12 mouse cellular contexts compared by ENCODE assay signal in the genomic region with DNA sequence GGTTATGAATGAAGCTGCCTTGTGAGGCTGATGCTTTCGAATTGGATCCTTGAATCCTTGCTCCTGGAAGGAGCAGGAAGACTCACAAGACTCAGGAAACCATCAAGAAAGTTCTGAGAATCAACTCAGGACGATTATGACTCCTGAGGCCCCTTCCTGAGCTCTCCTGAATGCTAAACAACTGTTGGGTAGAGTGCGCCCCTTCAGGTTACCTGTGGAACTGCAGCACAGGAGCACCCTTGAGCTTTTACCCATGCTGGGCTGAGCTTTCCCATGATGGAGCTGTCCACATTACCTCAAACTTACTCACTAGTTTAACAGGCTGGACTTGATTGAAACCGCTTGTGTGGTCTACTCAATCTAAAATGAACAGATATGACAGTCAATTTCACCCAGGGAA.
DNase-seq lines count a peak whose midpoint lies in the region; ATAC-seq and TF ChIP-seq lines count a peak whose summit lies in the region.
"Had no signal": no experiment of that assay in that cellular context is flagged by ENCODE, and none has a peak within 500 bp of the region (broad histone marks: within the 10 kb centered on the region; RNA-seq: fewer than 3 reads in every experiment).

No protein-coding gene starts in this region.

- H3K4me3 ChIP-seq in layer of hippocampus, adult 2 months = no peak overlapping the region
- no peak overlapping the region for H3K4me3 ChIP-seq in limb, embryonic 11.5 days (ENCODE audit: low read depth, low read length)
- H3K4me3 ChIP-seq in intestine, embryonic 15.5 days (replicated peaks) = no peak overlapping the region
- H3K4me3 ChIP-seq: embryonic facial prominence, embryonic 13.5 days; limb, embryonic 15.5 days had no signal

- no peaks in the 10 kb centered on the region for H3K9me3 ChIP-seq in limb, embryonic 11.5 days (ENCODE audit: control insufficient read depth, low read length)
- no peaks in the 10 kb centered on the region for H3K9me3 ChIP-seq in intestine, embryonic 15.5 days
- H3K9me3 ChIP-seq: embryonic facial prominence, embryonic 13.5 days; limb, embryonic 15.5 days had no signal

- no peaks in the 10 kb centered on the region for H3K27me3 ChIP-seq in limb, embryonic 11.5 days (ENCODE audit: control insufficient read depth, insufficient read depth, low read length)
- no peaks in the 10 kb centered on the region for H3K27me3 ChIP-seq in intestine, embryonic 15.5 days (replicated peaks)
- H3K27me3 ChIP-seq: embryonic facial prominence, embryonic 13.5 days; limb, embryonic 15.5 days had no signal

- H3K36me3 ChIP-seq in limb, embryonic 11.5 days (ENCODE audit: control insufficient read depth, insufficient read depth, low read length) = no peaks in the 10 kb centered on the region
- no peaks in the 10 kb centered on the region for H3K36me3 ChIP-seq in intestine, embryonic 15.5 days
- H3K36me3 ChIP-seq: embryonic facial prominence, embryonic 13.5 days; limb, embryonic 15.5 days had no signal

- no peak for DNase-seq in layer of hippocampus, adult 2 months (ENCODE audit: low spot score in 2 of 2)
- no peak for DNase-seq in layer of hippocampus, postnatal 10 days (ENCODE audit: low spot score in 2 of 2)
- DNase-seq in ES-CJ7 (ENCODE audit: low read depth, low spot score) (peak; percentile 66), WW6 (ENCODE audit: low read depth, low spot score) (peak; percentile 31)
- DNase-seq in limb, embryonic 11.5 days (ENCODE audit: low spot score) = peak; percentile 40
- DNase-seq in layer of hippocampus, adult 11-12 months (ENCODE audit: low spot score) = no peak
- DNase-seq: adrenal gland, adult 8-10 months; gastrocnemius, postnatal 14 days had no signal

- TF ChIP-seq CTCF in layer of hippocampus, adult 2 months (conservative IDR thresholded peaks at IDR 0.05) = peak; percentile 64

- H3K4me2 ChIP-seq in limb, embryonic 11.5 days (ENCODE audit: low read depth, severe bottlenecking) = no peak overlapping the region
- H3K4me2 ChIP-seq in intestine, embryonic 15.5 days (replicated peaks) = no peak overlapping the region
- H3K4me2 ChIP-seq: embryonic facial prominence, embryonic 13.5 days; limb, embryonic 15.5 days; midbrain, embryonic 11.5 days had no signal

- no peak for ATAC-seq in limb, embryonic 11.5 days (ENCODE audit: insufficient number of reproducible peaks, low FRiP score, low TSS enrichment, low read depth)
- ATAC-seq in intestine, embryonic 15.5 days = no peak

- no peak overlapping the region for H3K27ac ChIP-seq in layer of hippocampus, adult 2 months
- no peak overlapping the region for H3K27ac ChIP-seq in limb, embryonic 11.5 days (replicated peaks; ENCODE audit: low read depth, low read length)
- no peak overlapping the region for H3K27ac ChIP-seq in intestine, embryonic 15.5 days
- H3K27ac ChIP-seq: embryonic facial prominence, embryonic 13.5 days; limb, embryonic 15.5 days had no signal

- 55% methylated on average over 4 of the region's 4 CpGs for WGBS in limb, embryonic 11.5 days
- 49% methylated on average over 4 of the region's 4 CpGs for WGBS in intestine, embryonic 15.5 days

- no peak overlapping the region for H3K9ac ChIP-seq in limb, embryonic 11.5 days (ENCODE audit: low read length)
- H3K9ac ChIP-seq in intestine, embryonic 15.5 days = no peak overlapping the region
- H3K9ac ChIP-seq: embryonic facial prominence, embryonic 13.5 days; limb, embryonic 15.5 days had no signal

- no peaks in the 10 kb centered on the region for H3K4me1 ChIP-seq in limb, embryonic 11.5 days (ENCODE audit: control insufficient read depth, insufficient read depth, low read length)
- no peaks in the 10 kb centered on the region for H3K4me1 ChIP-seq in intestine, embryonic 15.5 days (replicated peaks)
- H3K4me1 ChIP-seq: embryonic facial prominence, embryonic 13.5 days; limb, embryonic 15.5 days had no signal

Comparison
In these comparisons a context has a peak if more than half of its experiments do, and no peak if none do; other contexts are left out.
1. DNase-seq: peak in ES-CJ7 (single experiment), WW6 (single experiment) and limb, embryonic 11.5 days (single experiment); none in layer of hippocampus, adult 2 months (0 of 2), layer of hippocampus, postnatal 10 days (0 of 2) and layer of hippocampus, adult 11-12 months (single experiment).